Mouse (Mus musculus): ENCODE results near the gene Ccdc124. TPM values are rescaled to one million over a fixed set of nuclear protein-coding genes. Genes with fewer than 3 reads are reported as not detected.
"Not testable (repeated sequence)": the region's sequence is repeated elsewhere in the genome, so short reads cannot be mapped to it uniquely, and the experiment has no call there.

The Ccdc124 gene
- polyA plus RNA-seq, 1 experiment from 2014 or later: 162 TPM

- H3K4me3 ChIP-seq (replicated peaks): no peak overlapping the region
- H3K9ac ChIP-seq (replicated peaks): no peak overlapping the region
- no peak overlapping the region for H3K27ac ChIP-seq (replicated peaks)
- no peak for ATAC-seq (ENCODE audit: low FRiP score)
- H3K4me1 ChIP-seq: peaks cover 25% of the 10 kb centered on the region
- H3K27me3 ChIP-seq (replicated peaks): peaks cover 12% of the 10 kb centered on the region
- 56% methylated on average over 4 of the region's 4 CpGs for WGBS
- no peak overlapping the region for H3K4me2 ChIP-seq
- no peaks in the 10 kb centered on the region for H3K9me3 ChIP-seq (replicated peaks)
- H3K36me3 ChIP-seq: no peaks in the 10 kb centered on the region
Observed at GRCm38 (mm10) chr8:70903112-70903511, 29.4 kb upstream of the Ccdc124 start.

DNA sequence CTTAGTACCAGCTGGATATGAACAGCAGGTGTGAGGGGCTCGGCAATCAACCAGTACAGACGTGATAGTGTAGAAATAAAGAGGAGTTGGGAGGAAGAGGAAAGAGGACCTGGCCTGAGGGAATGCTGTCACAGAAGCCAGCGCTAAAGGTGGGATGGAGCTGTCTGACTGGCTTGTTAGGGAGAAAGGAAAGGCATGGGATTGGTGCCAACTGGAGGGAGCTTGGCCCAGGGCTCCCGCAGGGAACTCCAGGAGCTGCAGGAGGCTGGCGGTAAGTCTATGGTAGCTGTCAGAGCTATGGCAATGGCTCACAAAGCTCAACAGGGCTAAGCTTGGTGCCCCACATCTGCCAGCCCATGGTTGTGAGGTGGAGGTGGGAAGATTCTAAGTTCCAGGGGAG, 28.5 kb upstream of the Ccdc124 start:
- Histone ChIP-seq H3K4me2 (no peak overlapping the region), H3K9me3 (replicated peaks) (no peaks in the 10 kb centered on the region), H3K4me3 (replicated peaks) (no peak overlapping the region), H3K27me3 (replicated peaks) (peaks cover 12% of the 10 kb centered on the region), H3K27ac (replicated peaks) (no peak overlapping the region), H3K9ac (replicated peaks) (no peak overlapping the region), H3K4me1 (peaks cover 20% of the 10 kb centered on the region), H3K36me3 (no peaks in the 10 kb centered on the region)
- WGBS: 35% methylated on average over 5 of the region's 5 CpGs
- no peak for ATAC-seq (ENCODE audit: low FRiP score)

DNA sequence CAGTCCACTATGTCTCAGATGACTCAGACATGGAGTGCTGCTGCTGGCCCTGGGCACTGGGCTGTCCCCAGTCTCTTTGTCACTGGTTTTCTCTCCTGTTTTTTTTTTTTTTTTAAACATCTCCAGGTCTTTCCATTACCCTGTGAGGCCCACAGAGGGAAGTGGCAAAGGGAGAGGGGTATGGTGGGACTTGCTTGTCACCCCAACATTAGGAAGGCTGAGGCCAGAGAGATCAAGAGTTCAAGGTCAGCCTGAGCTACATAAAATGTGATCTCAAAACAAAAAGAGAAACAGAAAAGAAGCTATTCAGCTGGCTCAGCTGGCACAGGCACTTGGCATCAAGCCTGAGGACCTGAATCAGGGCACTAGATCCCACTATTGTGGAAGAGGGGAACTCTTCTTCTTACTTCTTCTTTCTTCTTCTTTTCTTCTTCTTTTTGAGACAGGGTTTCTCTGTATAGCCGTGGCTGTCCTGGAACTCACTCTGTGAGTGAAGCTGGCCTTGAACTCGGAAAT, 27.2 kb upstream of the Ccdc124 start:
- no peak for ATAC-seq (ENCODE audit: low FRiP score)
- Histone ChIP-seq H3K9me3 (replicated peaks) (no peaks in the 10 kb centered on the region), H3K4me2 (no peak overlapping the region), H3K4me3 (replicated peaks) (no peak overlapping the region), H3K9ac (replicated peaks) (no peak overlapping the region), H3K4me1 (peaks cover 21% of the 10 kb centered on the region), H3K27me3 (replicated peaks) (peaks cover 12% of the 10 kb centered on the region), H3K27ac (replicated peaks) (no peak overlapping the region), H3K36me3 (no peaks in the 10 kb centered on the region)
- WGBS: 79% methylated on average over 2 of the region's 2 CpGs

GRCm38 (mm10) chr8:70899226-70899625, 25.5 kb upstream of the Ccdc124 start:
- WGBS: 86% methylated on average over 2 of the region's 2 CpGs
- H3K27ac ChIP-seq (replicated peaks): no peak overlapping the region
- H3K4me3 ChIP-seq (replicated peaks): no peak overlapping the region
- H3K4me2 ChIP-seq: no peak overlapping the region
- ATAC-seq (ENCODE audit: low FRiP score): no peak
- H3K4me1 ChIP-seq: peaks cover 20% of the 10 kb centered on the region
- no peak overlapping the region for H3K9ac ChIP-seq (replicated peaks)
- H3K27me3 ChIP-seq (replicated peaks): peaks cover 21% of the 10 kb centered on the region
- H3K9me3 ChIP-seq (replicated peaks): no peaks in the 10 kb centered on the region
- H3K36me3 ChIP-seq: peaks cover 15% of the 10 kb centered on the region

DNA sequence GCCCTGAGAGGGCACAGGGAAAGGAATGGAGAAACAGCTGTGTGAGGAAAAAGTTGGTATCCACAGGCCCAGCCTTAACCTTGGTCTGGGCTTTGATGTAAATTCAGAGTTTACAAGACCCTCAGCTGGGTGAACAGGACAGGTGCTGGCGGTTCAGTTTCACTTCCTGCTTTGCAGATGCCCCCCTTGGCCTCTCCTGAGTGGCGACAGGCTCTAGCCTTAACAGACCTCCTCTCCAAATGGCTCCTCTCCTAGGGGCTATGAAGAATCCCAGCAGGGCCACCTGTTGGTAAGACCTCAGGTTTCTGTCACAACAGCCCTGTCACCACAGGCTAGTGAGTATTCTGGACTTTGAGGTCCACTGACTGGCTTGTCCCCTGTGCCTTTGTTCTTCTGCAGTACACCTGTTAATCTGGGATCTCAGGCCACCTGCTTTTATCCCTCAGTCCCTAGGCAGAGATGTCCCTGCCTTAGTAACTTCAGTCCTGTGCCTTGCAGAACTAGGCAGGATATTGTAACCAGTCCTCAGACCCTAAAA, 25.0 kb upstream of the Ccdc124 start:
- Histone ChIP-seq H3K9ac (replicated peaks) (peak overlapping the region; percentile 56), H3K27me3 (replicated peaks) (peaks cover 22% of the 10 kb centered on the region), H3K4me1 (peaks cover 20% of the 10 kb centered on the region), H3K36me3 (peaks cover 20% of the 10 kb centered on the region), H3K4me3 (replicated peaks) (peak overlapping the region; percentile 95), H3K27ac (replicated peaks) (peak overlapping the region; percentile 74), H3K9me3 (replicated peaks) (no peaks in the 10 kb centered on the region), H3K4me2 (peak overlapping the region; percentile 79)
- WGBS: 48% methylated on average over 2 of the region's 2 CpGs
- ATAC-seq (ENCODE audit: low FRiP score): no peak

DNA sequence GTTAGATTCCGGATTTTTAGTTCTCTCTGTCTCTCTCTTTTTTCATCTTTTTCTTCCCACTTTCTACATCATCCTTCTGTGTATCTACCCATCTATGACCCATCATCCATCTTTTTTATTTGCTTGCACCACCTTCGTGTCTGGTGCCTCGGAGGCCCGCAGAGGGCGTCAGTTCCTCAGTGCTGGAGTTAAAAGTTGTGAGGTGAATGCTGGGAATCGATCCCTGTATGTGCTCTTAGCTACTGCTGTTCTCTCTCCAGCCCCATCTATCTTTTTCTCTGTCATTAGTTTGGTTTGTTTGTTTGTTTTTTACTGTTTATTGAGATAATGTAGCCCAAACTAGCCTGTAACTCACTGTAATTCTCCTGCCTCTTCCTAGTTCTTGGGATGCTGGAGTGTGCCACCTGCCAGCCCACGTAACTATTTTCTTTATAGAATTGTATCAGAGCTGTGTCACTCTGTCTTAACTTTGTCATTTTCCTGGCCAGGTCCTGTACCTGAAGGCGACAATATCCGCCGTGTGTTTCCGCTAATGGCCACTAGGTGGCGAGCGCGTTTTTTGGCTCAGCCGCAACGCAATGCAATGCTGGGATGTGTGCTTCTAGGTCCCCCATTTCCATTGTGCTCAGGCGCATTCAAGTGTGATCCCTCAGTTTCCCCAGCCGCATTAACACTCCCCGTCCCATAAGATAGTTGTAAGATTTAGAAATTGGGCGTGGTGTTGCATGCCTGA, 24.1 kb upstream of the Ccdc124 start:
- Histone ChIP-seq H3K4me2 (peak overlapping the region; percentile 79), H3K4me1 (peaks cover 20% of the 10 kb centered on the region), H3K4me3 (replicated peaks) (peak overlapping the region; percentile 95), H3K27me3 (replicated peaks) (peaks cover 28% of the 10 kb centered on the region), H3K36me3 (peaks cover 27% of the 10 kb centered on the region), H3K9me3 (replicated peaks) (no peaks in the 10 kb centered on the region), H3K27ac (replicated peaks) (peak overlapping the region; percentile 74), H3K9ac (replicated peaks) (peak overlapping the region; percentile 56)
- ATAC-seq (ENCODE audit: low FRiP score): peak; percentile 74
- under 1% methylated on average over 20 of the region's 20 CpGs for WGBS

- Histone ChIP-seq H3K9ac (replicated peaks) (peak within 1 kb of the TSS; percentile 97), H3K36me3 (peaks cover 27% of the 10 kb centered on the region), H3K27ac (replicated peaks) (peak within 1 kb of the TSS; percentile 81), H3K9me3 (replicated peaks) (no peaks in the 10 kb centered on the region), H3K27me3 (replicated peaks) (peaks cover 33% of the 10 kb centered on the region), H3K4me2 (peak within 1 kb of the TSS; percentile 89), H3K4me3 (replicated peaks) (peak within 1 kb of the TSS; percentile 95), H3K4me1 (peaks cover 26% of the 10 kb centered on the region)
- under 1% methylated on average over 60 of the region's 60 CpGs for WGBS
- peak; percentile 98 for ATAC-seq (ENCODE audit: low FRiP score)
Observed at GRCm38 (mm10) chr8:70897021-70897680, 23.4 kb upstream of the Ccdc124 start, which contains the start of gene Rpl18a. TSS of gene Rpl18a (minus strand) at chr8:70897412.

DNA sequence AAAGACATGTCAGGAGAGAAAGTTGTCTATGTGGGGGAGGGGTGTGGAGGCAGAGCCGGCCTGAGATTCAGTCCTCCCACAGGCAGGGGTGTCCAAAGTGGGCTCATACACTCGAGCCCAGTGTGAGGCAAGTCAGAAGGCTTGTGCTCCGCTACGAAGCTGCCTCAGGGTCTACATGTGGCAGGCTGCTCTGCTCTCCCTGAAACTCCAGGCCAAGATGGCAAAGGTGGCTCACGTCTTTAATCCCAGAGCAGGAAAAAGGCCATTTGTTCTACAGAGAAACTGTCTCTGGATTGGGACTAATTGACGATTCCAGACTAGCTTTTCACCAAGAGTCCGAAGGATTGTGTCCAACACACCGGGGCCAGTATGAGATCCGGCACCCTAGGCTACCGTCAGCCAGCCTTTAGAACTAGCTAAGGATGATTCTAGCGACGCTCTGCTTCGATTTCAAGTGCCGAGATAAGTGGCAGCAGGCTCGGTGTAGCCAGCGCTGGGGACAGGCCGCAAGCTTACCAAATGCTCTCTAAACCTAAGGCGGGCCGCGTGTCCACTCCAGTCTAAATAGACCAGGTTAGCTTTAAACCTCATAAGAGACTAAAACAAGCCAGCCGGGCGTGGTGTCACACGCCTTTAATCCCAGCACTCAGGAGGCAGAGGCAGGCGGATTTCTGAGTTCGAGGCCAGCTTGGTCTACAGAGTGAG, 22.7 kb upstream of the Ccdc124 start:
- ATAC-seq (ENCODE audit: low FRiP score): no peak
- Histone ChIP-seq H3K9me3 (replicated peaks) (no peaks in the 10 kb centered on the region), H3K27me3 (replicated peaks) (peaks cover 37% of the 10 kb centered on the region), H3K4me1 (peaks cover 31% of the 10 kb centered on the region), H3K4me2 (peak overlapping the region; percentile 89), H3K9ac (replicated peaks) (peak overlapping the region; percentile 97), H3K36me3 (peaks cover 27% of the 10 kb centered on the region), H3K4me3 (replicated peaks) (peak overlapping the region; percentile 95), H3K27ac (replicated peaks) (no peak overlapping the region; the same call in 1 of the 2 replicates)
- 4% methylated on average over 25 of the region's 25 CpGs for WGBS

GRCm38 (mm10) chr8:70895571-70896259, 22.0 kb upstream of the Ccdc124 start:
- H3K4me3 ChIP-seq (replicated peaks): peak overlapping the region; percentile 95
- peak overlapping the region; percentile 97 for H3K9ac ChIP-seq (replicated peaks)
- H3K27me3 ChIP-seq (replicated peaks): peaks cover 44% of the 10 kb centered on the region
- peak overlapping the region; percentile 89 for H3K4me2 ChIP-seq
- peaks cover 31% of the 10 kb centered on the region for H3K4me1 ChIP-seq
- not testable (repeated sequence) for H3K9me3 ChIP-seq (replicated peaks); ATAC-seq (ENCODE audit: low FRiP score); H3K27ac ChIP-seq (replicated peaks)
- 83% methylated on average over 24 of the region's 24 CpGs for WGBS
- peaks cover 27% of the 10 kb centered on the region for H3K36me3 ChIP-seq

GRCm38 (mm10) chr8:70894771-70895545, 21.2 kb upstream of the Ccdc124 start:
- Histone ChIP-seq H3K9ac (replicated peaks) (no peak overlapping the region), H3K36me3 (peaks cover 27% of the 10 kb centered on the region), H3K27me3 (replicated peaks) (peaks cover 52% of the 10 kb centered on the region), H3K4me2 (no peak overlapping the region), H3K9me3 (replicated peaks) (no peaks in the 10 kb centered on the region), H3K27ac (replicated peaks) (no peak overlapping the region), H3K4me1 (peaks cover 31% of the 10 kb centered on the region), H3K4me3 (replicated peaks) (no peak overlapping the region)
- ATAC-seq (ENCODE audit: low FRiP score): no peak
- 94% methylated on average over 8 of the region's 8 CpGs for WGBS
